Mouse (Mus musculus) urinary bladder, adult 18-20 months (tissue): ENCODE measurements around the gene Fbxl17.

Experiments used
- DNase-seq, 2 experiments: peaks; one replicate each; pipeline ENCODE4 v3.0.0; 2022; ENCODE audit warnings: low spot score in 2 of 2, mixed read lengths in 2 of 2

The Fbxl17 gene

GRCm38 (mm10) chr17:63459712-63460495 is 39.9 kb downstream of the Fbxl17 start:
- no peak for DNase-seq

GRCm38 (mm10) chr17:63458052-63458451 is 41.8 kb downstream of the Fbxl17 start:
- DNase-seq: no peak

- no peak for DNase-seq
Measured at GRCm38 (mm10) chr17:63451311-63452006, 48.4 kb downstream of the Fbxl17 start.

GRCm38 (mm10) chr17:63447691-63448090 is 52.1 kb downstream of the Fbxl17 start:
- DNase-seq: no peak

GRCm38 (mm10) chr17:63446971-63447679 is 52.7 kb downstream of the Fbxl17 start:
- no peak for DNase-seq

- no peak for DNase-seq
Measured at GRCm38 (mm10) chr17:63445212-63445611, 54.6 kb downstream of the Fbxl17 start.

- no peak for DNase-seq
Measured at GRCm38 (mm10) chr17:63437424-63437823, 62.4 kb downstream of the Fbxl17 start.

- no peak for DNase-seq
Measured at GRCm38 (mm10) chr17:63434081-63434480, 65.7 kb downstream of the Fbxl17 start.

GRCm38 (mm10) chr17:63431650-63432049 is 68.2 kb downstream of the Fbxl17 start:
- no peak for DNase-seq

GRCm38 (mm10) chr17:63430395-63431075 is 69.3 kb downstream of the Fbxl17 start:
- no peak for DNase-seq

GRCm38 (mm10) chr17:63423851-63424250 is 76.0 kb downstream of the Fbxl17 start:
- no peak for DNase-seq

- DNase-seq: no peak
Measured at GRCm38 (mm10) chr17:63422685-63423084, 77.1 kb downstream of the Fbxl17 start.

GRCm38 (mm10) chr17:63421864-63422263 is 78.0 kb downstream of the Fbxl17 start:
- no peak for DNase-seq

GRCm38 (mm10) chr17:63419503-63419902 is 80.3 kb downstream of the Fbxl17 start:
- no peak for DNase-seq

GRCm38 (mm10) chr17:63413973-63414580 is 85.7 kb downstream of the Fbxl17 start:
- no peak for DNase-seq

- no peak for DNase-seq
Measured at GRCm38 (mm10) chr17:63411564-63411963, 88.3 kb downstream of the Fbxl17 start.

- DNase-seq: no peak
Measured at GRCm38 (mm10) chr17:63410101-63410500, 89.7 kb downstream of the Fbxl17 start.

GRCm38 (mm10) chr17:63405955-63406354 is 93.9 kb downstream of the Fbxl17 start:
- no peak for DNase-seq

GRCm38 (mm10) chr17:63405471-63405870 is 94.3 kb downstream of the Fbxl17 start:
- no peak for DNase-seq

GRCm38 (mm10) chr17:63404968-63405367 is 94.8 kb downstream of the Fbxl17 start:
- DNase-seq: no peak

GRCm38 (mm10) chr17:63403801-63404415 is 95.9 kb downstream of the Fbxl17 start:
- no peak for DNase-seq
